Mouse (Mus musculus) bone marrow, adult 2 months (tissue): ENCODE data around the gene Pou2f1.

ENCODE experiments used
- CTCF ChIP-seq: fragments of 200-500 bp; IDR thresholded peaks from 2 replicates; pipeline ENCODE4 v1.5.1; 2011; ENCODE audit warnings: low read length, control low read depth; ENCODE audit not compliant: control insufficient read depth, insufficient read depth
- POLR2A ChIP-seq: fragments of 200-500 bp; IDR thresholded peaks from 2 replicates; pipeline ENCODE4 v1.6.1; 2011; ENCODE audit warnings: low read depth, mild to moderate bottlenecking, control low read depth, low read length, borderline replicate concordance; ENCODE audit not compliant: control insufficient read depth

GRCm38 (mm10) chr1:165855759-165856545, 146.5 kb downstream of the Pou2f1 start:
- TF ChIP-seq CTCF (no peak), POLR2A (no peak)
